Mouse (Mus musculus) midbrain, embryonic 11.5 days (tissue): ENCODE measurements around the gene Ptpn14. TPM values are rescaled to one million over a fixed set of nuclear protein-coding genes. Genes with fewer than 3 reads are reported as not detected.

ENCODE experiments used
- ATAC-seq: fragments of 200-750 bp; cut with Nextera tagmentation; 2 replicates; pipeline ENCODE4 v1.8.0; 2017; ENCODE audit warnings: moderate TSS enrichment, moderate library complexity; ENCODE audit not compliant: low FRiP score
- DNase-seq: peaks from one replicate; pipeline ENCODE4 v3.0.0; 2015; ENCODE audit warnings: low spot score; ENCODE audit errors: missing footprints
- H3K27ac ChIP-seq: fragments of 300-500 bp; sonication (generic); 2 replicates; pipeline ENCODE4 v1.5.1; 2014; ENCODE audit warnings: low read depth, low read length
- H3K27me3 ChIP-seq: fragments of 300-500 bp; sonication (generic); 2 replicates; pipeline ENCODE4 v1.6.1; 2014; ENCODE audit warnings: mild to moderate bottlenecking, low read length, moderate library complexity, mixed read lengths; ENCODE audit not compliant: control insufficient read depth, insufficient read depth
- H3K36me3 ChIP-seq: fragments of 300-500 bp; sonication (generic); 2 replicates; pipeline ENCODE4 v1.6.1; 2014; ENCODE audit warnings: mild to moderate bottlenecking, low read length, moderate library complexity, mixed read lengths; ENCODE audit not compliant: control insufficient read depth, insufficient read depth
- H3K4me1 ChIP-seq: fragments of 300-500 bp; sonication (generic); 2 replicates; pipeline ENCODE4 v1.6.1; 2014; ENCODE audit warnings: low read length; ENCODE audit not compliant: control insufficient read depth, insufficient read depth
- H3K4me2 ChIP-seq: fragments of 300-500 bp; sonication (generic); 2 replicates; pipeline ENCODE4 v1.6.1; 2014; ENCODE audit warnings: mild to moderate bottlenecking, moderate library complexity
- H3K4me3 ChIP-seq: fragments of 300-500 bp; sonication (generic); 2 replicates; pipeline ENCODE4 v1.5.1; 2014; ENCODE audit warnings: low read depth, low read length
- H3K9ac ChIP-seq: fragments of 300-500 bp; sonication (generic); 2 replicates; pipeline ENCODE4 v1.6.1; 2014; ENCODE audit warnings: low read length
- H3K9me3 ChIP-seq: fragments of 300-500 bp; sonication (generic); 2 replicates; pipeline ENCODE4 v1.6.1; 2016; ENCODE audit warnings: low read length; ENCODE audit not compliant: control insufficient read depth
- WGBS: fragments of 180-500 bp; shearing (Covaris S2); extraction: QIAGEN DNeasy Blood & Tissue Kit; methylation state at CpG from one replicate; pipeline ENCODE4 v1.1.7; 2014; 5-methylcytosine and 5-hydroxymethylcytosine counted together
- polyA plus RNA-seq: library from polyadenylated mRNA; unstranded; fragments of >200 nt; fragmentation: Nextera tagmentation; extraction: Ambion mirVana; gene quantifications from 2 replicates; pipeline ENCODE4 v1.2.1, GENCODE M21; 2014

Gene Ptpn14
- polyA plus RNA-seq, 1 experiment from 2014 or later: 4.3 TPM

DNA sequence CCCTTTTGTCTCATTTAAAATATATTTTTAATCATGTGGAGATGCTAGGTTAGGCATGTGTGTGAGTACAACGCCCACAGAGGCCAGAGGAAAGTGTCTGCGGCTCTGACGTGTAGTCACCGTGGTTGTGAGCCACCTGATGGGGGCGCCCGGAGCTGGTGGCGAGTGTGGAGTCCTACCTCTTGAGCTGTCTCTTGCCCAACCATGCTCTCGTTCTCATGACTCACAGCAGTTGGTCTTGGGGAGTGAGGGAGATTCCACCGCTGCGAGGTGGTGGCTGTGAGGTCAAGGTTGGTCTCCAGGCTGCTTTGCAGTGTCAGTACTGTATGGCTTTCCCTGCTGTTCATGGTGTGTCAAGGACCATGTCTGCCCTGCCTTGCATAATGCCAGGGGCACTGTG lies 140.0 kb downstream of the Ptpn14 start:
- Histone ChIP-seq H3K9ac (no peak overlapping the region), H3K27ac (no peak overlapping the region), H3K36me3 (no peaks in the 10 kb centered on the region), H3K9me3 (no peaks in the 10 kb centered on the region), H3K4me3 (no peak overlapping the region), H3K4me1 (no peaks in the 10 kb centered on the region), H3K27me3 (no peaks in the 10 kb centered on the region), H3K4me2 (no peak overlapping the region)
- 87% methylated on average over 10 of the region's 10 CpGs for WGBS
- DNase-seq: no peak
- no peak for ATAC-seq

DNA sequence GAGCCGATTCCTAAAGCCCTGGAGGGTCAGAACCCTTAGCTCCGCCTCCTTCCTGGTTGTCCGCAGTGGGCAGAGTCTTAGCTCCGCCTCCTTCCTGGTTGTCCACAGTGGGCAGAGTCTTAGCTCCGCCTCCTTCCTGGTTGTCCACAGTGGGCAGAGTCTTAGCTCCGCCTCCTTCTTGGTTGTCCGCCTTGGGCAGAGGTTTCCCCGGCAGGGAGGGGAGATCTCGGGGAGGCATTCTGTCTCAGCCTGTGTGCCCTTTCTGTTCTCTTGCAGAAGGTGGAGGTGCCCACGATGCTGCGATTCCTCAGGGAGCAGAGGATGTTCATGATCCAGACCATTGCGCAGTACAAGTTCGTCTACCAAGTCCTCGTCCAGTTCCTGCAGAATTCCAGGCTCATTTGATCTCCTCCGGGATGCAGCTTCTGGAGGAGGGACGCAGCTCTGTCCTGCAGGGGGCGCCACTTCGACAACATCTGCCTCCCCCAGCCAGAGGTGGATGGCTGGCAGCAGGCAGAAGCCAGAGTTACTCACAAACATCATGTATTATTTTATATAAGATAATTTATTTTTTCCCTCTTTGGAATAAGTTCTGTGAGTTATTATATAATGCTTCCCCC lies 141.7 kb downstream of the Ptpn14 start:
- WGBS: 91% methylated on average over 18 of the region's 18 CpGs
- Histone ChIP-seq H3K27me3 (no peaks in the 10 kb centered on the region), H3K27ac (no peak overlapping the region), H3K4me2 (no peak overlapping the region), H3K9me3 (no peaks in the 10 kb centered on the region), H3K9ac (no peak overlapping the region), H3K36me3 (no peaks in the 10 kb centered on the region), H3K4me1 (no peaks in the 10 kb centered on the region), H3K4me3 (no peak overlapping the region)
- ATAC-seq (no peak), DNase-seq (no peak)

DNA sequence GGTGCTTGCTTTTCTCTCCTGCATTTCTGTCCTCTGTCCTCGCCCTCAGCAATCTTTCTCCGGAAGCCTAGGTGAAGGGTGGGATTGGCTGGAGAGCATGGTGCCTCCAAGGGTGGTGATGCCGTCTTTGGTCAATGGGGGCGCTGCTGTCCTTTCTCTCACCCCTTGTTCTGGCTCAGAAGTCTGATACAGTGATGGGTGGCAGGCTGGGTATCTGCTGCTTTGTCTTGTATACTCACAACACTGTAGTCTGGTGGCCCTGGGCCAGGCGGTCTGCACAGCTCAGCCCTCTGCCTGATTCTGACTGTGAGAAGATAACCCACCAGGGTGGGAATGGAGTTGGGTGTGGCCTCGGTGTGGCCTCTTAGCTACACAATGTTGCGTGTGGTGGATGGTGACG lies 142.5 kb downstream of the Ptpn14 start:
- no peaks in the 10 kb centered on the region for H3K9me3 ChIP-seq
- ATAC-seq: no peak
- DNase-seq: no peak
- H3K27me3 ChIP-seq: no peaks in the 10 kb centered on the region
- no peaks in the 10 kb centered on the region for H3K36me3 ChIP-seq
- 86% methylated on average over 8 of the region's 8 CpGs for WGBS
- H3K9ac ChIP-seq: no peak overlapping the region
- H3K4me3 ChIP-seq: no peak overlapping the region
- no peak overlapping the region for H3K4me2 ChIP-seq
- no peaks in the 10 kb centered on the region for H3K4me1 ChIP-seq
- no peak overlapping the region for H3K27ac ChIP-seq

DNA sequence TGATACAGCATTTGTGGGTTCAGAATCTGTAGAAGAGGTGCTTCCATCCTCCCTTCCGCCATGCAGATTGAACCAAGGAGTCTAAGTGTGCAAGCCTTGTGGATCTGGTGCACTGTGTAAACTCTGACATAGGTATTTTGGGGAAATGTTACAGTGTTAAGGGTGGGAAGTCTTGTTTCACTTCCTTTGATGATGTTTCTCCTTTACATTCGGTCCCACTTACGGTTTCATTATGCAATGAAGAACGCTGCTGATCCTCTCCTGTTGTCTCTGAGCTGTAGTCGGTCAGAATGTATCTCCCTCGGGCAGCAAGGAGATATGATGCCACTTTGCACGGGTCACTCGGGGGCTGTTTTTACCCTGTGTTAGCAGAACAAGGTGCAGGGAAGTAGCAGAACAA lies 143.6 kb downstream of the Ptpn14 start:
- H3K4me2 ChIP-seq: no peak overlapping the region
- no peak overlapping the region for H3K27ac ChIP-seq
- H3K4me1 ChIP-seq: no peaks in the 10 kb centered on the region
- DNase-seq: no peak
- ATAC-seq: no peak
- no peaks in the 10 kb centered on the region for H3K36me3 ChIP-seq
- WGBS: 93% methylated on average over 8 of the region's 8 CpGs
- no peaks in the 10 kb centered on the region for H3K27me3 ChIP-seq
- H3K9me3 ChIP-seq: no peaks in the 10 kb centered on the region
- H3K9ac ChIP-seq: no peak overlapping the region
- H3K4me3 ChIP-seq: no peak overlapping the region

DNA sequence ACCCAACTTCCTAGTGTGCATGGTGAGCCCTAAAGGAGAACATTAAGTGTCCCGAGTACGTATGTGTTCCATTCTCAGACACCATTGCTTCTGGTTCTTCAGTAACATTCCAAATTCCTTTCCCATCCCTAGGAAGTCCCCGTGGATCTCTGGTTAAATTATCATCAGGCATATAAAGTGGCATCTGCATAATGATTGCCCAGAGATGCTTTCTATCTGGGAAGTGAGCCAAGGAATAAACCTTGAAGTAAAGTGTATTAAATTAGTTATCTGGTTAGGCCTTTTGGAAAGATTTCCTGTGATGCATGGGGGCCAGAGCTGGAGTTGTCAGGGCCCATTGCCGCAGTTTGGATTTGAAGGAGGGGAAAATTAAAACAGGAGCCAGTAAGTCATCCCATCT lies 144.0 kb downstream of the Ptpn14 start:
- no peak overlapping the region for H3K27ac ChIP-seq
- no peak overlapping the region for H3K9ac ChIP-seq
- H3K9me3 ChIP-seq: no peaks in the 10 kb centered on the region
- no peaks in the 10 kb centered on the region for H3K36me3 ChIP-seq
- 88% methylated on average over 4 of the region's 4 CpGs for WGBS
- DNase-seq: no peak
- H3K4me2 ChIP-seq: no peak overlapping the region
- no peak for ATAC-seq
- H3K4me1 ChIP-seq: no peaks in the 10 kb centered on the region
- no peak overlapping the region for H3K4me3 ChIP-seq
- no peaks in the 10 kb centered on the region for H3K27me3 ChIP-seq

DNA sequence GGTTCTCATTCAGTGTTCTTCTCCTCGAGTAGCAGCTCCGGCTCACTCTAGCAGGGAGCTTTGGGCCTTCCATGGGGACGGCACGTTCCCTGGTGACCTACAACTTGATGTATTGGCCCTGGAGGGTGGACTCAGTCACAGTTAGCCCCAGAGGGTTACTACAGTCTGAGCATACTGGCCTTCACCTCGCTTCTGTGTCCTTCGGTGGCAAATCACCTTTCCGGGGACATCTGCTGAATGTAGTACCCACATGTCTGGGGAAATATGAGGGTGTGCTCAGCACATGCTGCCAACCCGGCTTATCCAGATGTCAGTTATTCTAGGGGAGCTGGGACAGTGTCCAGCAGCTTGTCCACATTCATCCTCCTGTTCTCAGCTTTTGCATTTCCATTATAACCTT lies 145.5 kb downstream of the Ptpn14 start:
- Histone ChIP-seq H3K27ac (no peak overlapping the region), H3K9me3 (no peaks in the 10 kb centered on the region), H3K9ac (no peak overlapping the region), H3K27me3 (no peaks in the 10 kb centered on the region), H3K36me3 (no peaks in the 10 kb centered on the region), H3K4me1 (no peaks in the 10 kb centered on the region), H3K4me2 (no peak overlapping the region), H3K4me3 (no peak overlapping the region)
- DNase-seq: no peak
- WGBS: 94% methylated on average over 8 of the region's 8 CpGs
- ATAC-seq: no peak

DNA sequence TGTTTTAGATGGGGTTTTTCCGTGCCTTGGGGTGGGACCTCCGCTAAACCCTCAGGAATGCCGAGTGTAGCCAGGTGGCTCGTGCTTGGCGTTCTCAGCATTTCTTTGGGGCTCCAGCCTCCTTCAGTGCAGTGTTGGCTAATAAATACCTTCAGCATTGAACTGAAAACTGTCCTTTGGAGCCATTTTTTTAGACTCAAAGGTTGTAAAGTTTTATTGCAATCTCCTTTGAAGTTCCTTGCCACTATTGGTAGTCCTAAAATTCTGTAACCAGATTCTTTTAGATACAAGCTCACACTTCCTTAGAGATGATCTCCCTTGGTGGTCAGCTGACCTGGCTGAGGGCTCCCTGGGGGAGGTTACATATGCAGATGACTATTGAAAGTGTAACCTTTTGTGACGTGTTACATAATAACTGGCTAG lies 147.4 kb downstream of the Ptpn14 start:
- Histone ChIP-seq H3K4me2 (no peak overlapping the region), H3K9ac (no peak overlapping the region), H3K27ac (no peak overlapping the region), H3K4me1 (no peaks in the 10 kb centered on the region), H3K36me3 (no peaks in the 10 kb centered on the region), H3K27me3 (no peaks in the 10 kb centered on the region), H3K9me3 (no peaks in the 10 kb centered on the region), H3K4me3 (no peak overlapping the region)
- WGBS: 41% methylated on average over 6 of the region's 6 CpGs
- no peak for DNase-seq
- ATAC-seq: no peak

DNA sequence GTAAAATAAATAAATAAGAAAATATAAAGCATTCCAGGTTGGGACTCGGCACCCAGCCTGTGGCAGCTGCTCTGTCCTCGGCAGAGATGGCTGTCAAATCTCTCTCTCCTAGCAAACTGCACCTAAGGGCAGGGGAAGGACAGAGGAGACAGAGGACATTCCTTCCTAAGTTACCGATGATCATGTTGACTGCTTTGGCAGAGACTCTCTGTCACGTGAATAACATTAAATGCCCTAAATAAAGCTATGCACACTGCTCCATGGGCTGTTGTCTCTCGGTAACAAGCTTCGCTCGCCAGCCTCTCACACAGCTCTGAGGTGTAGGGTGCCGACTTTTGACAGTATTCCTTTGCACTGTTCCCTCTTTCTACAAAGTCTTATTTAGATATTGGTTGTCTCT lies 148.1 kb downstream of the Ptpn14 start:
- whole genome bisulfite sequencing: 82% methylated on average over 8 of the region's 8 CpGs
- H3K4me2 ChIP-seq: no peak overlapping the region
- H3K36me3 ChIP-seq: no peaks in the 10 kb centered on the region
- no peak overlapping the region for H3K4me3 ChIP-seq
- H3K9ac ChIP-seq: no peak overlapping the region
- ATAC-seq (no peak), DNase-seq (no peak)
- no peak overlapping the region for H3K27ac ChIP-seq
- no peaks in the 10 kb centered on the region for H3K27me3 ChIP-seq
- H3K4me1 ChIP-seq: no peaks in the 10 kb centered on the region
- H3K9me3 ChIP-seq: no peaks in the 10 kb centered on the region

DNA sequence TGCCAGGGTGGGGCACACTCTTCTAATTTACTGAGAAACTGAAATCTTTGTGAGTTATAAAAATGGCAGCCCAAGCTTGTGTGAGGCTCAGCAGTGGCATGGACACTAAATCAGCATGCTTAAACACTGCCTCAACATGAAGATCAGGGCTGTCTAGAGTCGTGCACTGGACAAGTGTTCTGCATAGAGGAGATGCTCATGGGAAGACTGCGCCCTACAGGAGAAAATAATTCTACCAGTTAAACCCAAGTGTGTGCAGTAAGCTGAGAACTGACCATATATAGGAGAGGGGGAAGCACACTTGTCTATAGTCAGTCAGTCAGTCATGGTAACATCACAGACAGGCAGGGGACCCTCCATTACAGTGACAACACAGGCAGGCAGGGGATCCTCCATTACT lies 151.1 kb downstream of the Ptpn14 start:
- Histone ChIP-seq H3K36me3 (no peaks in the 10 kb centered on the region), H3K27ac (no peak overlapping the region), H3K4me1 (no peaks in the 10 kb centered on the region), H3K27me3 (no peaks in the 10 kb centered on the region), H3K9me3 (no peaks in the 10 kb centered on the region), H3K9ac (no peak overlapping the region), H3K4me3 (no peak overlapping the region), H3K4me2 (no peak overlapping the region)
- ATAC-seq (no peak), DNase-seq (no peak)
- WGBS: 69% methylated on average over 2 of the region's 2 CpGs

DNA sequence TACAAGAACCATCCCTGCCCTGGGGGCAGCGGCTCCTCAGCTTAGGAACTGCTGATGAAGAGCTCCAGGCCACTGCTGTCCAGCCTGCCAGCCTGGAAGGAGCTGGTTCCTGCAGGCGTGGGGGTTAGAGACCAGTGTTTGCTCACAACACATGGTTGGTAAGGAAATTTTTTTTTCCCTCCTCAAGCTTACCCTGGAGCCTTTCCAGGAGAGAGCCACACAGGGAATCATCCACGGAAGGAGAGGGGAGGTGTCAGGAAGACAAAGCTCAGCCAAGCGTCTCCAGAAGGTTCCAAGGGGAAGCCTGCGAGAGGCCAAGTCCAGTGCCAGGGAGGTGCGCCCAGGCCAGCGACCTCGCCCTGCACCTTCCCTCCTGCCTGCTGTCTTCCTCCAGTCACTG lies 151.9 kb downstream of the Ptpn14 start:
- Histone ChIP-seq H3K4me2 (no peak overlapping the region), H3K4me3 (no peak overlapping the region), H3K27me3 (no peaks in the 10 kb centered on the region), H3K27ac (no peak overlapping the region), H3K9ac (no peak overlapping the region), H3K4me1 (no peaks in the 10 kb centered on the region), H3K9me3 (no peaks in the 10 kb centered on the region), H3K36me3 (no peaks in the 10 kb centered on the region)
- ATAC-seq (no peak), DNase-seq (no peak)
- 80% methylated on average over 8 of the region's 8 CpGs for WGBS
